Mouse (Mus musculus) kidney, embryonic 14.5 days (tissue): Measurements from ENCODE around the gene Rnf220. TPM values are rescaled to one million over a fixed set of nuclear protein-coding genes. Genes with fewer than 3 reads are reported as not detected.
A peak's percentile ranks its signal among the peaks of the same experiment; 100 is the strongest.

Experiments used
- ATAC-seq: fragments of 200-750 bp; cut with Nextera tagmentation; 2 replicates; pipeline ENCODE4 v1.8.0; 2017; ENCODE audit warnings: moderate number of reproducible peaks, mild to moderate bottlenecking, moderate TSS enrichment, moderate library complexity; ENCODE audit not compliant: low FRiP score, low TSS enrichment
- H3K27ac ChIP-seq: fragments of 300-500 bp; sonication (generic); 2 replicates; pipeline ENCODE4 v1.5.1; 2014; ENCODE audit warnings: low read depth, mild to moderate bottlenecking, low read length, moderate library complexity, mixed read lengths
- H3K27me3 ChIP-seq: fragments of 300-500 bp; sonication (generic); 2 replicates; pipeline ENCODE4 v1.6.1; 2014; ENCODE audit warnings: mild to moderate bottlenecking, low read length; ENCODE audit not compliant: control insufficient read depth, insufficient read depth
- H3K36me3 ChIP-seq: fragments of 300-500 bp; sonication (generic); 2 replicates; pipeline ENCODE4 v1.6.1; 2014; ENCODE audit warnings: low read length, mixed read lengths; ENCODE audit not compliant: control insufficient read depth, insufficient read depth
- H3K4me1 ChIP-seq: fragments of 300-500 bp; sonication (generic); 2 replicates; pipeline ENCODE4 v1.6.1; 2014; ENCODE audit warnings: low read length, mixed read lengths; ENCODE audit not compliant: control insufficient read depth, insufficient read depth
- H3K4me2 ChIP-seq: fragments of 300-500 bp; sonication (generic); replicated peaks from 2 replicates; pipeline ENCODE4 v1.6.1; 2014; ENCODE audit warnings: low read depth, mild to moderate bottlenecking, low read length
- H3K4me3 ChIP-seq: fragments of 300-500 bp; sonication (generic); 2 replicates; pipeline ENCODE4 v1.5.1; 2014; ENCODE audit warnings: mild to moderate bottlenecking, low read length
- H3K9ac ChIP-seq: fragments of 300-500 bp; sonication (generic); 2 replicates; pipeline ENCODE4 v1.6.1; 2014; ENCODE audit warnings: low read depth, mild to moderate bottlenecking, low read length, moderate library complexity
- H3K9me3 ChIP-seq: fragments of 300-500 bp; sonication (generic); 2 replicates; pipeline ENCODE4 v1.6.1; 2016; ENCODE audit warnings: low read length; ENCODE audit not compliant: control insufficient read depth
- WGBS: fragments of 180-500 bp; shearing (Covaris S2); extraction: QIAGEN DNeasy Blood & Tissue Kit; methylation state at CpG from one replicate; pipeline ENCODE4 v1.1.7; 2014; 5-methylcytosine and 5-hydroxymethylcytosine counted together
- polyA plus RNA-seq: library from polyadenylated mRNA; unstranded; fragments of >200 nt; fragmentation: Nextera tagmentation; extraction: Ambion mirVana; gene quantifications from 2 replicates; pipeline ENCODE4 v1.2.1, GENCODE M21; 2014

Rnf220 gene
- polyA plus RNA-seq, 1 experiment from 2014 or later: 59.3 TPM

DNA sequence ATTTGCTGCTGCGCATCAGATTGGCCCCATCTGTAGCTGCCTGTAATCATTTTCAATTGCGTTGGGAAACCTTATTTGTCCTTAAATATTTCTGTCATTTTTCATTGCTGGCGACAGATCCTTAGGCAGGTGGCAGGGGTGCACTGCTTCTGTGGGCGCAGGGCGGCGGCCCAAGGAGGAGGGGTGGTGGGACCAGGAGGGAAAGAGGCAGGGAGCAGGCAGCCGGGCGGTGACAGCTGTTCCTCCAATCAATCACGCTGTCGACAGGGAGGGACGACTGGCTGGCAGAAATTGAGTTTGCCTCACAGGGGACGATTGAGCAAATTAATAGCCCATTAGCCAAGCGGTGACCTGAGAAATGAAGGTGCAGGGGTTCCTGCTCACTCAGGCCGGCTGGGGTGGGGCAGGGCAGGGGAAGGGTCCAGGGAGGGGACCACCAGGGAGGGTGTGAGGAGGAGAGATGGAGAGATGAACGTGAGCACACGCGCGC is 179.1 kb downstream of the Rnf220 start:
- Histone ChIP-seq H3K27me3 (peaks cover 99% of the 10 kb centered on the region), H3K27ac (no peak overlapping the region), H3K4me2 (no peak overlapping the region), H3K9ac (no peak overlapping the region), H3K9me3 (no peaks in the 10 kb centered on the region), H3K36me3 (no peaks in the 10 kb centered on the region), H3K4me1 (peaks cover 22% of the 10 kb centered on the region; the same call in 1 of the 2 replicates), H3K4me3 (no peak overlapping the region; the same call in 1 of the 2 replicates)
- 10% methylated on average over 18 of the region's 18 CpGs for WGBS
- no peak for ATAC-seq

DNA sequence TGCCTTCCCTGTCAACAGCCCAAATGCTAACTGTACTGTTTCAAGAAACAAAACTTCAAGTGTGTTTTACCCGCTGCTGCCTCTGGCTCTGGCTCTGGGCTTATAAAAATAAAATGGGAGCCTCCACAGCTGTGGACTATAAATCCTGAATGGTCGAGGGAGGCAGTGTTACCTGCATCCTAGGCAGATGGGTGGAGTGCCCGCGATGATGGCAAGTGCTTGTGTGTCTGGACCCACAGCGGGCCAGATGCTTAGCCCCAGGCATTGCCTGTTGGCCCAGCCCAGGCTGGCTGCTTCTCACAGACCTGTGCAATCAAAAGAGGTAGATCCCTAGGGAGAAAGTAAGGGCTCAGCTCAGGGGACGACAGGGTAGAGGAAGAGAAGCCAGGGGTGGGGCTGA is 180.1 kb downstream of the Rnf220 start:
- no peaks in the 10 kb centered on the region for H3K9me3 ChIP-seq
- H3K9ac ChIP-seq: no peak overlapping the region
- 0 out of 2 replicates have a peak, but pooled peaks have one; percentile 13 for ATAC-seq
- H3K4me1 ChIP-seq: peaks cover 24% of the 10 kb centered on the region
- 17% methylated on average over 6 of the region's 6 CpGs for WGBS
- H3K4me3 ChIP-seq: no peak overlapping the region
- H3K36me3 ChIP-seq: no peaks in the 10 kb centered on the region
- H3K4me2 ChIP-seq: no peak overlapping the region
- peaks cover 98% of the 10 kb centered on the region for H3K27me3 ChIP-seq
- no peak overlapping the region for H3K27ac ChIP-seq

DNA sequence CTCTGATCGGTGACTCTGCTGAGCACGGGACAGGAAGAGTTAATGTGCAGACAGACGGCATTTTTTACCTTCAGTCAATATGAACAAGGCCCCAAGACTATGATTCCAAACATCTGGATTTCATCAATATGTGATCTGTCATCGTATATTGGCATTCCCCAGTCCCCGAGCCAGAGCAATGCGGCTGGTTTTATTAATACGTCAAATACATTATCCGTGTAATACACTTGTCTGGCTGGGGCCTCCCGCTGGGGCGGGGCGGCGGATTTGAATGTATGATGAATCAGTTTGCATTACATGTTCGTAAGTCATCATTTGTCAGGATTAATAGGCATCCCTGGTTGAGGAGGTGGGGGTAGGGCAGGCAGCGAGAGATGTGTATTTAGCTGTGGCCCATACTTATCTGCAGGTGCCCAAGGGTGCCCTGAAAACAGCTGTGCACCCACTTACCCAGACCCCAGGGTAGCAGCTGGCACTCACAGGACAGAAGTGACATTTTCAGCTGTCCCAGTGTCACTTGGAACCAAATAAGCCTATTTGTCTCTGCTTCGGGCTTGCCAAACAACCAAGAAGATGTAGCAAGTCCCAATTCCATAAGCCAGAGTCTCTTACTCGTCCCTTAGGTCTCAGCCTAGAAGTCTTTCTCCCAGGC is 181.9 kb downstream of the Rnf220 start:
- peaks cover 23% of the 10 kb centered on the region for H3K4me1 ChIP-seq

DNA sequence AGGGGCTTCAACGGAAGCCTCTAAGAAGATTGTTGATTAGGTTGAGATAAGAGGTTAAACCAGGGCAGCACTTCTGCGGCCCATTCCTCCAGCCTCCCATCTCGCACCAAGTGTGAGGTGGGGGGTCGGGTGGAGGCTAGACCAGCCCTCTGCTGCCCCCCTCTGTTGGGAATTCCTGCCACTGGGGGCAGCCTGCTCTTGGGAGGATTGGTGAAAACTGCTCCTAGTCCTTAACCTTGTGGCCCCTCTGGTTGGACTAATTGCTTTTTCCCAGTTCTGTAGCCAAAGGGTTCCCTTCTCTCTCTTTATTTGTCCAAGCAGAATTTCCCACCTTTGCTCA is 183.8 kb downstream of the Rnf220 start:
- no peak overlapping the region for H3K27ac ChIP-seq
- H3K4me3 ChIP-seq: no peak overlapping the region
- WGBS: 1% methylated on average over 4 of the region's 4 CpGs
- peaks cover 69% of the 10 kb centered on the region for H3K27me3 ChIP-seq
- no peaks in the 10 kb centered on the region for H3K9me3 ChIP-seq
- no peak overlapping the region for H3K4me2 ChIP-seq
- peaks cover 23% of the 10 kb centered on the region for H3K4me1 ChIP-seq
- ATAC-seq: peak; percentile 25; the same call in 1 of the 2 replicates
- no peak overlapping the region for H3K9ac ChIP-seq
- no peaks in the 10 kb centered on the region for H3K36me3 ChIP-seq

More for the DNA sequence above, 181.9 kb downstream of the Rnf220 start:
- 81% methylated on average over 16 of the region's 16 CpGs for WGBS
- peaks cover 85% of the 10 kb centered on the region for H3K27me3 ChIP-seq
- ATAC-seq: no peak
- H3K27ac ChIP-seq: no peak overlapping the region
- no peaks in the 10 kb centered on the region for H3K9me3 ChIP-seq
- H3K4me3 ChIP-seq: no peak overlapping the region
- H3K9ac ChIP-seq: no peak overlapping the region
- no peak overlapping the region for H3K4me2 ChIP-seq
- no peaks in the 10 kb centered on the region for H3K36me3 ChIP-seq

DNA sequence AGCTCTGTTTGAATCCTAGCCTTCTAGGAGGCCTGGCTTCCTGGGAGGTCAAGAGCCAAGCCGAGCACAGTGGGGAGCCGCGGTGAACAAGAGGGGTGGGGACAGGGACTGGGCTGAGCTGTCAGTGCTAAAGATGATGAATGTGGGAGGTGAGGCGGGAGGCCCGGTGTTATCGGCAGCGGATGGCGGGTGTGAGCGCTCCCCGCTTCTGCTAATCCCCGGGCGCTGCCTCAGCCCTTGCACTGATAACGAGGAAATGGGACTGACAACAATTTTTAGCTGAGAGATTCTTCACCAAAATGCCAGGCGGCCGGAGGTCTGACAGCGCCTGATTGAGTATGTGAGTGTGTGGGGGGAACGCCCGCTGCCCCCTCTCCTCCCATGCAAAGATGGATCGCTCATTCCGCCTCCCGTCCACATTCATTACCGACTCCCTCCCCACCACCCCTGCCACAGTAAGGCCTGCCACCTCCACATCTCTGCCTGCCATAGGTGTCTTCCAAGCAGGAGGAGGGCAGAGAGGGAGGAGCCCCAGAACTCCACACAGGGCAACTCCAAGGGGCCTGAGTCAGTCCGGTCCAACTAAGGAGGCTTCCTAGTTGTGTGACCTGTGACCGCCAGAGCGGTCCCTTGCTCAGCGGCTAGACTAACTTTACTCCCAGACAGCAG is 184.3 kb downstream of the Rnf220 start:
- ATAC-seq: peak; percentile 37; the same call in 1 of the 2 replicates
- Histone ChIP-seq H3K4me2 (no peak overlapping the region), H3K27me3 (peaks cover 66% of the 10 kb centered on the region), H3K9ac (no peak overlapping the region), H3K9me3 (no peaks in the 10 kb centered on the region), H3K4me1 (peaks cover 21% of the 10 kb centered on the region), H3K4me3 (no peak overlapping the region), H3K36me3 (no peaks in the 10 kb centered on the region), H3K27ac (no peak overlapping the region)
- 4% methylated on average over 26 of the region's 26 CpGs for WGBS

DNA sequence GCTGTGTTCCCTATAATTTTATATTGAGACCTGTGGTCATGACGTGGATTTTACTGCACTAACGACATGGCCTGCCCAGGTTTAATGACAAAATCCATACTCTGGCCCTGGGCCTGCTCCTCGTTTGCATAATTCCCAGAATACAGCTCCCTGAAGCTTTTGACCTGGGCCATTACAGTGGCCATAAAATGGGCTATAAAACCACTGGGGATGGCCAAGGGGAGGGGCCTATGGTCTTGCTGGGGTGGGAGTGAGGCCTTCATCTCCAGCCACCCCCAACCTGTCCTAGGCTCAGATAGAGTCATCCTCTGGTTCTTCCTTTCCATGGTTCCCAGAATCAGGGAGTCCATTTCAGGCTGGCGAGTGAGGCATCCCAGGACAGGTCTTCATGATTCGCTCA is 185.0 kb downstream of the Rnf220 start:
- Histone ChIP-seq H3K36me3 (no peaks in the 10 kb centered on the region), H3K9ac (no peak overlapping the region), H3K9me3 (no peaks in the 10 kb centered on the region), H3K27me3 (peaks cover 66% of the 10 kb centered on the region), H3K27ac (no peak overlapping the region), H3K4me2 (no peak overlapping the region), H3K4me3 (no peak overlapping the region), H3K4me1 (peaks cover 15% of the 10 kb centered on the region)
- peak; percentile 48 for ATAC-seq
- WGBS: 18% methylated on average over 5 of the region's 5 CpGs

DNA sequence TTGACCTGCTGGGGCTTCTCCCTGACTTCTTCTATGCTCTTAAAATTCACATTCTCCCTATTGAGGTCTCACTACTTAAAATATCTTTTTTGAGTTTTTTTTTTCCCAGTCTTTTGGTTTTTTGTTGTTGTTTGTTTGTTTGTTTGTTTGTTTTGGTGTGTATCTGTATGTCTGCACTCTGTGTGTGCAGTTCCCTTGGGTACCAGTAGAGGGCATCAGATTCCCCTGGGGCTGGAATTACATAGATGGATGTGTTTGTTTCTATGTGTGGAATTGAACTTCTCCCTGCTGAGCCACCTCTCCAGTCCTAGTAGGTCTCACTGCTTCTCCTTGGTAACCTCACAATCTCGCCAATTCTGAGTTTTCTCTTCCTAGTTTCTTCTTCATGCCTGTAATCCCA is 187.4 kb downstream of the Rnf220 start:
- H3K36me3 ChIP-seq: no peaks in the 10 kb centered on the region
- H3K4me2 ChIP-seq: no peak overlapping the region
- H3K9me3 ChIP-seq: no peaks in the 10 kb centered on the region
- H3K4me1 ChIP-seq: peaks cover 16% of the 10 kb centered on the region
- ATAC-seq: no peak
- H3K27ac ChIP-seq: no peak overlapping the region
- no peak overlapping the region for H3K4me3 ChIP-seq
- H3K27me3 ChIP-seq: peaks cover 64% of the 10 kb centered on the region
- 90% methylated on average over 1 of the region's 1 CpGs for WGBS
- no peak overlapping the region for H3K9ac ChIP-seq

DNA sequence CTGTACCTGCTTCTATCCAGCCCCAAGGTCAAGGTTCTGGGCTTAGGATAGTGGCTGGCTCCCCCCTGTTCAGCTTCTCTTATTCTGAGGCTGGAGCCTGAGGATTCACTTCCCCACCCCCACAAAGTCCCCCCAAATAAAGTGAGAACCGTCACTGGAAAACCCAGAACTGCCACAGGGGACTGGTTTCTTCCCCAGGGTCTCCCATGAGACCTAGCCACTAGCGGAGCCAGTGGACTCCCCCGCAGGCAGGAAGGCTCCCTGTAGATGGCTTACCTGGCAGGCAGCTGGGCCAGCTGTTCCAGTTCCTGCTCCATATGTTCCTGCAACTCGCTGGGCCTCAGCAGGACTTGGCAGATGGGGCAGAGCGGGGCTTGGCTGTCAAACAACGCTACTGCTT is 189.6 kb downstream of the Rnf220 start:
- H3K4me2 ChIP-seq: no peak overlapping the region
- 61% methylated on average over 6 of the region's 6 CpGs for WGBS
- peaks cover 24% of the 10 kb centered on the region for H3K4me1 ChIP-seq
- no peak overlapping the region for H3K4me3 ChIP-seq
- H3K27ac ChIP-seq: no peak overlapping the region
- peaks cover 66% of the 10 kb centered on the region for H3K27me3 ChIP-seq
- ATAC-seq: no peak
- H3K36me3 ChIP-seq: no peaks in the 10 kb centered on the region
- H3K9me3 ChIP-seq: no peaks in the 10 kb centered on the region
- H3K9ac ChIP-seq: no peak overlapping the region

DNA sequence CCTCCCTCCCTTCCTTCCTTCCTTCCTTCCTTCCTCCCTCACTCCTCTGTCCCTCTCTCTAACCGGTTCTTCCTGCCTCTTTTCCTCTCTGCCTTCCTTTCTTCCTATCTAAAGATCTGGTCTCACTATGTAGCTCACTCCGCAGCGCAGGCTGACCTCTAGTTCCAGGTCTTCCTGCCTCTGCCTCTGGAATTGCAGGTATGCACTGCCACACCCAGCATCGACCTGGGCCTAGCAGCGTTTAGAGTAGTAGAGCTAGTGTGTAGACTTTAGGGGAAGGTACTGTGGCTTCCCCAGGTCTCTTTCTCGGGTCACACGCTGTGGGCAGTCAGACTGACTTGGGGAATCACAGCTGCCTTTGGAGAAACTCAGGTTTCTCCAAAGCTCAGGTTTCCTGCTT is 191.4 kb downstream of the Rnf220 start:
- no peak overlapping the region for H3K9ac ChIP-seq
- no peak for ATAC-seq
- 34% methylated on average over 6 of the region's 7 CpGs for WGBS

More for the DNA sequence above, 191.4 kb downstream of the Rnf220 start:
- no peak overlapping the region for H3K4me2 ChIP-seq
- peaks cover 71% of the 10 kb centered on the region for H3K27me3 ChIP-seq
- no peaks in the 10 kb centered on the region for H3K36me3 ChIP-seq
- H3K4me3 ChIP-seq: no peak overlapping the region
- H3K4me1 ChIP-seq: peaks cover 27% of the 10 kb centered on the region
- H3K27ac ChIP-seq: no peak overlapping the region
- H3K9me3 ChIP-seq: no peaks in the 10 kb centered on the region
